Mouse (Mus musculus): ENCODE measurements around the gene Zfp691. TPM values are rescaled to one million over a fixed set of nuclear protein-coding genes. Genes with fewer than 3 reads are reported as not detected.

Zfp691 gene
- polyA plus RNA-seq, 1 experiment, result 19.1 TPM

DNA sequence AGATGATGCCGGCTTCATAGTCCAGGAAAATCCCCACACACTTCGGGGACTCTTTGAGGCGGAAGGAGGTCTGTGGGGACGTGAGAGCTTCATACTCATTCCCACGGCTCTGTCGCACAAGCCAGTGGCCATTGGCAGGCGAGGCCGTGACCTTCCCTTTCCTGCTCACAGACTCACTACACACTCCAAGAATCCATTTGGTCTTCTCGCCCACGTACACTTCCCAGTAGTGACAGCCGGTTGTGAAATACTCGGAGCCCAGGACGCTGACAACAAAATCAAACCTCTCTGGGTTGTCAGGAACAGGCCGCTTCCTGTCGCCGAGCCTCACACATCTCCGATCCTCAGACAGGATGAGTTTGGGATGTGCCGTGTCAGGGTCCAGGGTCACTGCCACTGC is 4.3 kb upstream of the Zfp691 start:
- TF ChIP-seq CTCF (IDR thresholded peaks at IDR 0.05; ENCODE audit: borderline replicate concordance, control insufficient read depth, extremely low read depth, insufficient read depth, low read length, poor library complexity) (no peak), POLR2A (IDR thresholded peaks at IDR 0.05; ENCODE audit: control insufficient read depth, extremely low read depth, insufficient read depth, low read length, poor library complexity) (no peak)
- no peaks in the 10 kb centered on the region for H3K27me3 ChIP-seq (ENCODE audit: control insufficient read depth, insufficient read depth, low read length)
- no peaks in the 10 kb centered on the region for H3K36me3 ChIP-seq (ENCODE audit: control insufficient read depth, insufficient read depth, low read length)
- 88% methylated on average over 18 of the region's 18 CpGs for WGBS
- no peak for DNase-seq
- no peak overlapping the region for H3K27ac ChIP-seq (ENCODE audit: control insufficient read depth, insufficient read depth, low read length)
- no peak overlapping the region for H3K4me3 ChIP-seq (ENCODE audit: control insufficient read depth, insufficient read depth, low read length)
- peaks cover 4% of the 10 kb centered on the region for H3K4me1 ChIP-seq (replicated peaks; ENCODE audit: control insufficient read depth, insufficient read depth, low read length)

DNA sequence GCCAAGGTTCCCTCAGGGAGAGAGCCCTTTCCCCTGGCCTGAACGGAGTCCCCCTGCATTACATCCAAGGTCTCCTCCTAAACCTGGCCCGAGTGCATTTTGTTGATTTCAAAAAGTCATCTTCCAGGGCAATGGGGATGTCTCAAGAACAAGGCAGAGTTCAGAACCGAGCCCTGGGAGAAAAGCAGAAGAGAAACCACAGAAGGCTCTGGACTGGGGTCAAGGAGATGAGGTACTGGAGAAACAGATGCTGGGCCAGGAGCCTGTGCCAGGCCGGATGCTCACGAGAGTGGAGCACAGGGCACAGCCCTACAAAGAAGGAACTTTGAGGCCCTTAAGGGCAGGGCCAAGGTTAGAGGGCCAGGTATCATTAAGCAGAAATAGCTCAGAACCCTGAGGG is 3.7 kb upstream of the Zfp691 start:
- H3K4me3 ChIP-seq (ENCODE audit: control insufficient read depth, insufficient read depth, low read length), result no peak overlapping the region
- no peaks in the 10 kb centered on the region for H3K36me3 ChIP-seq (ENCODE audit: control insufficient read depth, insufficient read depth, low read length)
- TF ChIP-seq POLR2A (IDR thresholded peaks at IDR 0.05; ENCODE audit: control insufficient read depth, extremely low read depth, insufficient read depth, low read length, poor library complexity) (no peak), CTCF (IDR thresholded peaks at IDR 0.05; ENCODE audit: borderline replicate concordance, control insufficient read depth, extremely low read depth, insufficient read depth, low read length, poor library complexity) (no peak)
- peaks cover 8% of the 10 kb centered on the region for H3K4me1 ChIP-seq (replicated peaks; ENCODE audit: control insufficient read depth, insufficient read depth, low read length)
- no peak for DNase-seq
- H3K27ac ChIP-seq (ENCODE audit: control insufficient read depth, insufficient read depth, low read length), result no peak overlapping the region
- no peaks in the 10 kb centered on the region for H3K27me3 ChIP-seq (ENCODE audit: control insufficient read depth, insufficient read depth, low read length)
- 69% methylated on average over 5 of the region's 5 CpGs for WGBS

DNA sequence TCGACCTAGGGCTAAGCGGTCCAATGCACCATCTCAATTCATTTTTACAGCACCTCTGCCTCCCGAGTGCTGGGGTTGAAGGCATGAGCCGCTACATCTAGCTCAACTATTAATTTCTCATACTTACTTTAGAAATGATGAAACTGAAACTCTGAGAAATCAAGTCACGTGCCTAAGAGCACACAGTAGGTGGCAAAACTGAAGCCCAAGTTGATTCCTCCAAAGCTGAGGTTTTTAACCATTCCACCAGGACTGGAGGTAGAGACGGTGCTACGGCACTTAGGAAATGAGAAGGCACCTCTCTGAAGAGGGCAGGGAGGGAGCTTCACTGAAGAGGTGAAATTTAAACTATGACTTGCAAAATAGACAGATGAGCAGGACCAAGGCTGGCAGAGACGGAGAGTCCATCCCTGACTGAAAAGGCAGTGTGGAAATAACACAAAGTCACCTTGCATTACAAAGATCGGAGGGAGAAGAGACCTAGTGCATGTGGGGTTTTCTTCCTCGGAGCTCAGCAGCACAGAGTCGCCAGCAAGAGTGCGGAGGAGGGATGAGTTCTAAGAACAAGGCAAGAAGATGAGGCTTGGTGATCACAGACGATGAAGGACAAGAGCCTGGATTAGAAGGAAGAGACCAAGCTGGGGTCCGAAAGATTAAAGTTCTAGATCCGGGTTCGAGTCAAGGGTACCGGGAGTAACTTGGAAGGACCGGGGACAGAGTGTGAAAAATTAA is 910 bp downstream of the Zfp691 start:
- Histone ChIP-seq H3K27ac (ENCODE audit: control insufficient read depth, insufficient read depth, low read length) (no peak overlapping the region), H3K4me1 (replicated peaks; ENCODE audit: control insufficient read depth, insufficient read depth, low read length) (peaks cover 8% of the 10 kb centered on the region), H3K4me3 (ENCODE audit: control insufficient read depth, insufficient read depth, low read length) (peak overlapping the region; percentile 82), H3K36me3 (ENCODE audit: control insufficient read depth, insufficient read depth, low read length) (no peaks in the 10 kb centered on the region), H3K27me3 (ENCODE audit: control insufficient read depth, insufficient read depth, low read length) (no peaks in the 10 kb centered on the region)
- TF ChIP-seq CTCF (IDR thresholded peaks at IDR 0.05; ENCODE audit: borderline replicate concordance, control insufficient read depth, extremely low read depth, insufficient read depth, low read length, poor library complexity), result no peak
- TF ChIP-seq POLR2A (IDR thresholded peaks at IDR 0.05; ENCODE audit: control insufficient read depth, extremely low read depth, insufficient read depth, low read length, poor library complexity), result no peak
- WGBS, result 25% methylated on average over 18 of the region's 18 CpGs
- DNase-seq, result peak; percentile 17

DNA sequence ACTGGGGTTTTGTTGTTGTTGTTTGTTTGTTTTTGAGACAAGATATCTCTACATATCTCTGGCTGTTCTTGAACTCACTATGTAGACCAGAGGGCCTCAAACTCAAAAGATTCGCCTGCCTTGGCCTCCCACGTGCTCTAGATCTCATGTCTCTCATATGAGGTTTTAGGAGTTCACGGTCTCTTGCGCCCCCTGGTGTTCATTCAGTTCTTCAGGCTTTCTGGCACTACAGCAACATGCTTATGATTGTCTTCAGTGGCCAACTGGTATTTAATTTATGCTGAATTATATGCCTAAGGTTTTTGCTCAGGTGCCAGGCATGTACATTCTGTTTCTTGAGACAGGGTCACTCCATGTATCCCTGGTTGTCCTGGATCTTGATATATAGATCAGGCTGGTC is 6.3 kb downstream of the Zfp691 start:
- Histone ChIP-seq H3K27ac (ENCODE audit: control insufficient read depth, insufficient read depth, low read length) (no peak overlapping the region), H3K27me3 (ENCODE audit: control insufficient read depth, insufficient read depth, low read length) (no peaks in the 10 kb centered on the region), H3K4me1 (replicated peaks; ENCODE audit: control insufficient read depth, insufficient read depth, low read length) (no peaks in the 10 kb centered on the region), H3K4me3 (ENCODE audit: control insufficient read depth, insufficient read depth, low read length) (no peak overlapping the region), H3K36me3 (ENCODE audit: control insufficient read depth, insufficient read depth, low read length) (no peaks in the 10 kb centered on the region)
- 1% methylated on average over 4 of the region's 4 CpGs for WGBS
- TF ChIP-seq POLR2A (IDR thresholded peaks at IDR 0.05; ENCODE audit: control insufficient read depth, extremely low read depth, insufficient read depth, low read length, poor library complexity) (no peak), CTCF (IDR thresholded peaks at IDR 0.05; ENCODE audit: borderline replicate concordance, control insufficient read depth, extremely low read depth, insufficient read depth, low read length, poor library complexity) (no peak)
- peak; percentile 79 for DNase-seq

DNA sequence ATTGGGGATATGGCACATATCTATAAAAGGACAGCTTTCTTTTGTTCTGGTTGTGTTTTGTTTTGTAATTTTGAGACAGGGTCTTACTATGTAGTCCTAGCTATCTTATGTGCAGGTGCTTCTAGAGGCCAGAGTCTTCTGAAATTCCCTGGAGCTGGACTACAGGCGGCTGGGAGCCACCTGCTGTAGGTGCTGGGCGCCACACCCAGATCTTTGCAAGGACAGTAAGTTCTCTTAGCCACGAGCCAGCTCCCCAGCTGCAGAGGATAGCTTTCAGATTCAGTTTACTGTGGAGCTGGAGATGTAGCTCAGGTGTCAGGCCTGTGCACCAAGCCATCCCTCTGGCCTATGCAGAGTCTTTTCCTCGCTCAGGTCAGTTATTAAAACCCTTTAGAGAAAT is 6.9 kb downstream of the Zfp691 start:
- TF ChIP-seq CTCF (IDR thresholded peaks at IDR 0.05; ENCODE audit: borderline replicate concordance, control insufficient read depth, extremely low read depth, insufficient read depth, low read length, poor library complexity) (no peak), POLR2A (IDR thresholded peaks at IDR 0.05; ENCODE audit: control insufficient read depth, extremely low read depth, insufficient read depth, low read length, poor library complexity) (no peak)
- 87% methylated on average over 4 of the region's 4 CpGs for WGBS

DNA sequence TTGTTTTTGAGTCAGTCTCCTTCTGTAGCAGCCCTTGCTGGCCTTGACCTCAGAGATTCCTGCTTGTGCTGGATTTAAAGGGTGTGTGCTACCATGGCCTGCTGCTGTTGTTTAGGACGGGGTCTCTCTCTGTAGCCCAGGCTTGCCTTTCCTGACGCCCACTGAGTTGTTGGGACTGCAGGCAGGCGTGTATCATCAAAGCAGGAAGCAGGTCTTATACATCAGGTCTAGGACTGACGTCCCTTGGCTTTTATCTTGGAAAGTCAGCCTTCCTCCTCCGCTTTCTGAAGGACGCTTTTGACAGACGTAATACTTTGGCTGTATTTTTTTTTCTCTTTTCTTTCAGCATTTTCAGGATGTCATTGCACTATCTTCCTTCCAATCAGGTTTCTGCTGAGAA is 8.1 kb downstream of the Zfp691 start:
- no peak overlapping the region for H3K4me3 ChIP-seq (ENCODE audit: control insufficient read depth, insufficient read depth, low read length)
- 87% methylated on average over 7 of the region's 7 CpGs for WGBS
- no peak for DNase-seq
- no peaks in the 10 kb centered on the region for H3K4me1 ChIP-seq (replicated peaks; ENCODE audit: control insufficient read depth, insufficient read depth, low read length)
- no peak overlapping the region for H3K27ac ChIP-seq (ENCODE audit: control insufficient read depth, insufficient read depth, low read length)
- TF ChIP-seq CTCF (IDR thresholded peaks at IDR 0.05; ENCODE audit: borderline replicate concordance, control insufficient read depth, extremely low read depth, insufficient read depth, low read length, poor library complexity), result no peak
- TF ChIP-seq POLR2A (IDR thresholded peaks at IDR 0.05; ENCODE audit: control insufficient read depth, extremely low read depth, insufficient read depth, low read length, poor library complexity), result no peak
- H3K27me3 ChIP-seq (ENCODE audit: control insufficient read depth, insufficient read depth, low read length), result no peaks in the 10 kb centered on the region
- H3K36me3 ChIP-seq (ENCODE audit: control insufficient read depth, insufficient read depth, low read length), result no peaks in the 10 kb centered on the region

More for the DNA sequence above, 6.9 kb downstream of the Zfp691 start:
- Histone ChIP-seq H3K4me1 (replicated peaks; ENCODE audit: control insufficient read depth, insufficient read depth, low read length) (no peaks in the 10 kb centered on the region), H3K27me3 (ENCODE audit: control insufficient read depth, insufficient read depth, low read length) (no peaks in the 10 kb centered on the region), H3K27ac (ENCODE audit: control insufficient read depth, insufficient read depth, low read length) (no peak overlapping the region), H3K36me3 (ENCODE audit: control insufficient read depth, insufficient read depth, low read length) (no peaks in the 10 kb centered on the region), H3K4me3 (ENCODE audit: control insufficient read depth, insufficient read depth, low read length) (no peak overlapping the region)
- DNase-seq, result no peak

Data from thymus, adult 2 months (tissue).